8 mouse cellular contexts compared by ENCODE assay signal in the genomic region with DNA sequence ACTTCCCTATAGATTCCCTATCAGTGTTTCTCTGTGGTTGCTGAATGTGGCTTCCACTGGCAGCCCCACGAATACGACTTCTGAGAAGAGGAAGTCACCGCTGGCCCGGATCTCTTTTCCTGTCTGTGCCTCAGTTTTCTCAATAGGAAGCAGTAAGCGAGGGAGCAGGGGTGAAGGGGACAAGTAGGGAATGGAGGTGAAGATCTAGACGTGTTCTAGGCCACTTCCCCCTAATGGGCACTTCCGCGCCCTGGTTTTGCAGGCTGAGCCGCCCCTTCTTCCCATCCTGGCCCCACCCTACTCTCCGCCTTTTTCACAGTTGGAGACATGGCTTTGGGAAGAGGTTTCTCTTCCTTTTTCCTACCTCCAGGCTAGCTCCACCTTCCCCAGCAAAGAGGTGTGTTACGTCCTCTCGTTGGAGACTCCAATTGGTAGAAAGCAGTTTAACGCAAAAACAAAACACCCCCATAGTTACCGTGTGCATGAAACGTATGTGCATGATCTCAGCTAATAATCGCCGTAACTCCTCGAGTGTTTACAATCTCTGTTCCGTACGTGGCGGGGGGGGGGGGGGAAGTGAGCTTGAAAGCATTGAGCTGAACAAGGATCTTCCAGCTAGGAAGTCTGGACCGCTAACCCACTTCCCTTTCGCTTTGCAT. TPM values are rescaled to one million over a fixed set of nuclear protein-coding genes. Genes with fewer than 3 reads are reported as not detected.
A peak's percentile ranks its signal among the peaks of the same experiment; 100 is the strongest.
DNase-seq lines count a peak whose midpoint lies in the region; ATAC-seq and TF ChIP-seq lines count a peak whose summit lies in the region.
"Had no signal": no experiment of that assay in that cellular context is flagged by ENCODE, and none has a peak within 500 bp of the region (broad histone marks: within the 10 kb centered on the region; RNA-seq: fewer than 3 reads in every experiment).

No protein-coding gene starts in this region.

- no peak for TF ChIP-seq CTCF in ES-Bruce4 (IDR thresholded peaks at IDR 0.05; ENCODE audit: low read depth, low read length)

- peaks cover 4% of the 10 kb centered on the region for H3K4me1 ChIP-seq in ES-Bruce4 (ENCODE audit: control insufficient read depth, insufficient read depth, low read length)
- peaks cover 21% of the 10 kb centered on the region for H3K4me1 ChIP-seq in embryonic facial prominence, embryonic 12.5 days
- H3K4me1 ChIP-seq in heart, embryonic 14.5 days (ENCODE audit: control insufficient read depth in 2 of 2, insufficient read depth in 2 of 2, low read length in 2 of 2): peaks cover 13% of the 10 kb centered on the region in 2 experiments
- H3K4me1 ChIP-seq in kidney, embryonic 16.5 days (ENCODE audit: insufficient read depth, low read length): peaks cover 31% of the 10 kb centered on the region

- WGBS in embryonic facial prominence, embryonic 12.5 days: 4% methylated on average over 23 of the region's 23 CpGs
- WGBS in heart, embryonic 14.5 days: 3% methylated on average over 23 of the region's 23 CpGs
- 4% methylated on average over 22 of the region's 23 CpGs for whole genome bisulfite sequencing in kidney, embryonic 16.5 days

- no peaks in the 10 kb centered on the region for H3K36me3 ChIP-seq in ES-Bruce4 (ENCODE audit: control insufficient read depth, insufficient read depth, low read length, poor library complexity, severe bottlenecking)
- no peaks in the 10 kb centered on the region for H3K36me3 ChIP-seq in embryonic facial prominence, embryonic 12.5 days
- no peaks in the 10 kb centered on the region for H3K36me3 ChIP-seq in heart, embryonic 14.5 days (ENCODE audit: control insufficient read depth, insufficient read depth, low read length)
- H3K36me3 ChIP-seq in kidney, embryonic 16.5 days (ENCODE audit: insufficient read depth, low read length): no peaks in the 10 kb centered on the region

- peak overlapping the region; percentile 86 for H3K4me3 ChIP-seq in ES-Bruce4 (ENCODE audit: low read depth, low read length)
- H3K4me3 ChIP-seq in embryonic facial prominence, embryonic 12.5 days: peak overlapping the region; percentile 77
- peak overlapping the region; percentile 61 to 70 for H3K4me3 ChIP-seq in heart, embryonic 14.5 days (ENCODE audit: control insufficient read depth in 1 of 2, insufficient read depth in 1 of 2, low read depth in 1 of 2, low read length in 2 of 2)
- peak overlapping the region; percentile 69 for H3K4me3 ChIP-seq in kidney, embryonic 16.5 days (ENCODE audit: low read length)

- 0 out of 2 replicates have a peak, but pooled peaks have one; percentile 31 for TF ChIP-seq EP300 in ES-Bruce4 (IDR thresholded peaks at IDR 0.05; ENCODE audit: insufficient read depth, low read depth, low read length)

- peak overlapping the region; percentile 51 for H3K27ac ChIP-seq in ES-Bruce4 (ENCODE audit: insufficient read depth, low read length)
- peak overlapping the region; percentile 79 for H3K27ac ChIP-seq in embryonic facial prominence, embryonic 12.5 days
- H3K27ac ChIP-seq in heart, embryonic 14.5 days (replicated peaks in 1 of 2; ENCODE audit: control insufficient read depth in 1 of 2, insufficient read depth in 1 of 2, low read depth in 2 of 2, low read length in 2 of 2): peak overlapping the region; percentile 77 to 82
- H3K27ac ChIP-seq in kidney, embryonic 16.5 days (ENCODE audit: low read length): peak overlapping the region; percentile 96

- H3K4me2 ChIP-seq in embryonic facial prominence, embryonic 12.5 days (replicated peaks): peak overlapping the region; percentile 94
- peak overlapping the region; percentile 70 for H3K4me2 ChIP-seq in heart, embryonic 14.5 days (ENCODE audit: low read length)
- H3K4me2 ChIP-seq in kidney, embryonic 16.5 days (replicated peaks; ENCODE audit: low read depth, low read length): peak overlapping the region; percentile 93

- ATAC-seq in embryonic facial prominence, embryonic 12.5 days (ENCODE audit: insufficient number of reproducible peaks, insufficient read depth, low FRiP score, low TSS enrichment): no peak
- ATAC-seq in heart, embryonic 14.5 days (ENCODE audit: insufficient number of reproducible peaks, insufficient read depth, low FRiP score, low read depth): peak; percentile 16
- ATAC-seq in kidney, embryonic 16.5 days (ENCODE audit: low FRiP score, low TSS enrichment): peak; percentile 31

- H3K9me3 ChIP-seq in ES-Bruce4 (replicated peaks; ENCODE audit: control insufficient read depth, insufficient read depth, low read length, poor library complexity, severe bottlenecking): no peaks in the 10 kb centered on the region
- H3K9me3 ChIP-seq in embryonic facial prominence, embryonic 12.5 days: no peaks in the 10 kb centered on the region
- no peaks in the 10 kb centered on the region for H3K9me3 ChIP-seq in heart, embryonic 14.5 days (ENCODE audit: control insufficient read depth, low read length)
- no peaks in the 10 kb centered on the region for H3K9me3 ChIP-seq in kidney, embryonic 16.5 days (ENCODE audit: low read length)

- H3K9ac ChIP-seq in ES-Bruce4 (ENCODE audit: low read depth, poor library complexity, severe bottlenecking): peak overlapping the region; percentile 75
- H3K9ac ChIP-seq in embryonic facial prominence, embryonic 12.5 days: peak overlapping the region; percentile 82; the same call in 1 of the 2 replicates
- H3K9ac ChIP-seq in heart, embryonic 14.5 days (ENCODE audit: low read length): peak overlapping the region; percentile 78
- peak overlapping the region; percentile 77 for H3K9ac ChIP-seq in kidney, embryonic 16.5 days (replicated peaks; ENCODE audit: low read length)

- peak; percentile 17 for TF ChIP-seq POLR2A in ES-Bruce4 (IDR thresholded peaks at IDR 0.05; ENCODE audit: insufficient read depth, low read length)

- peak; percentile 83 for DNase-seq in adrenal gland, adult 2 months
- peak; percentile 89 for DNase-seq in lung, postnatal 25 days (ENCODE audit: low spot score)
- peak; percentile 56 to 75 for DNase-seq in right cerebral cortex, postnatal 10 days (ENCODE audit: low spot score in 2 of 2)

- no peaks in the 10 kb centered on the region for H3K27me3 ChIP-seq in ES-Bruce4 (ENCODE audit: control insufficient read depth, insufficient read depth, low read length, poor library complexity, severe bottlenecking)
- no peaks in the 10 kb centered on the region for H3K27me3 ChIP-seq in embryonic facial prominence, embryonic 12.5 days
- H3K27me3 ChIP-seq in heart, embryonic 14.5 days (ENCODE audit: control insufficient read depth, insufficient read depth, low read length): no peaks in the 10 kb centered on the region
- H3K27me3 ChIP-seq in kidney, embryonic 16.5 days (ENCODE audit: insufficient read depth, low read length): no peaks in the 10 kb centered on the region

RNA-seq across cellular contexts. Expression of gene Atp1a2, which starts 13.5 kb away (rescaled TPM):
- 2.1 and 2.6 TPM in 2 replicates for polyA plus RNA-seq in ES-Bruce4 (2011; ENCODE audit: insufficient read depth, insufficient read length, low read depth, missing spikeins)
- 100 to 1,000 TPM; 126 to 247 TPM for total RNA-seq in adrenal gland, adult 2 months (2021)
- 57.3 and 85.0 TPM in 2 replicates for polyA plus RNA-seq in adrenal gland, adult 2 months (2012; rRNA removed)
- 4.5 and 4.7 TPM in 2 replicates for polyA plus RNA-seq in embryonic facial prominence, embryonic 12.5 days (2016; fragmentation: Nextera tagmentation; extraction: Ambion mirVana)
- polyA plus RNA-seq in heart, embryonic 14.5 days (2014; fragmentation: Nextera tagmentation; extraction: Ambion mirVana): 5.3 and 7.3 TPM in 2 replicates
- 1.7 and 2.4 TPM in 2 replicates for polyA plus RNA-seq in kidney, embryonic 16.5 days (2015; fragmentation: Nextera tagmentation; extraction: Ambion mirVana)

RNA-seq across cellular contexts. Expression of gene Kcnj9, which starts 17.7 kb away (rescaled TPM):
- polyA plus RNA-seq in ES-Bruce4 (2011; ENCODE audit: insufficient read depth, insufficient read length, low read depth, missing spikeins): not detected in 2 replicates
- under 1 TPM; 0.09 to 0.17 TPM for total RNA-seq in adrenal gland, adult 2 months (2021)
- 0.67 and 0.85 TPM in 2 replicates for polyA plus RNA-seq in adrenal gland, adult 2 months (2012; rRNA removed)
- 0.15 and 0.22 TPM in 2 replicates for polyA plus RNA-seq in embryonic facial prominence, embryonic 12.5 days (2016; fragmentation: Nextera tagmentation; extraction: Ambion mirVana)
- polyA plus RNA-seq in heart, embryonic 14.5 days (2014; fragmentation: Nextera tagmentation; extraction: Ambion mirVana): not detected in 2 replicates
- not detected in 2 replicates for polyA plus RNA-seq in kidney, embryonic 16.5 days (2015; fragmentation: Nextera tagmentation; extraction: Ambion mirVana)

RNA-seq across cellular contexts. Expression of gene Kcnj10, which starts 29.6 kb away (rescaled TPM):
- 1.0 and 1.3 TPM in 2 replicates for polyA plus RNA-seq in ES-Bruce4 (2011; ENCODE audit: insufficient read depth, insufficient read length, low read depth, missing spikeins)
- total RNA-seq in adrenal gland, adult 2 months (2021): 1 to 10 TPM; 1.0 to 1.1 TPM
- polyA plus RNA-seq in adrenal gland, adult 2 months (2012; rRNA removed): 0.99 and 1.1 TPM in 2 replicates
- 0.06 and 0.08 TPM in 2 replicates for polyA plus RNA-seq in embryonic facial prominence, embryonic 12.5 days (2016; fragmentation: Nextera tagmentation; extraction: Ambion mirVana)
- polyA plus RNA-seq in heart, embryonic 14.5 days (2014; fragmentation: Nextera tagmentation; extraction: Ambion mirVana): not detected in 2 replicates
- polyA plus RNA-seq in kidney, embryonic 16.5 days (2015; fragmentation: Nextera tagmentation; extraction: Ambion mirVana): 1.2 and 1.6 TPM in 2 replicates

RNA-seq across cellular contexts. Expression of gene Igsf8, which starts 49.9 kb away (rescaled TPM):
- 35.4 and 35.8 TPM in 2 replicates for polyA plus RNA-seq in ES-Bruce4 (2011; ENCODE audit: insufficient read depth, insufficient read length, low read depth, missing spikeins)
- total RNA-seq in adrenal gland, adult 2 months (2021): 10 to 100 TPM; 32.2 to 38.3 TPM
- 109 and 126 TPM in 2 replicates for polyA plus RNA-seq in adrenal gland, adult 2 months (2012; rRNA removed)
- 45.4 and 45.8 TPM in 2 replicates for polyA plus RNA-seq in embryonic facial prominence, embryonic 12.5 days (2016; fragmentation: Nextera tagmentation; extraction: Ambion mirVana)
- 20.7 and 24.7 TPM in 2 replicates for polyA plus RNA-seq in heart, embryonic 14.5 days (2014; fragmentation: Nextera tagmentation; extraction: Ambion mirVana)
- 60.2 and 69.7 TPM in 2 replicates for polyA plus RNA-seq in kidney, embryonic 16.5 days (2015; fragmentation: Nextera tagmentation; extraction: Ambion mirVana)

RNA-seq across cellular contexts. Expression of gene Atp1a4, which starts 53.2 kb away (rescaled TPM):
- not detected in 2 replicates for polyA plus RNA-seq in ES-Bruce4 (2011; ENCODE audit: insufficient read depth, insufficient read length, low read depth, missing spikeins)
- 1 to 10 TPM in 1 of 2 experiments, under 1 TPM in 1; 0.62 to 3.6 TPM for total RNA-seq in adrenal gland, adult 2 months (2021)
- polyA plus RNA-seq in adrenal gland, adult 2 months (2012; rRNA removed): 0.90 and 0.91 TPM in 2 replicates
- not detected in 2 replicates for polyA plus RNA-seq in embryonic facial prominence, embryonic 12.5 days (2016; fragmentation: Nextera tagmentation; extraction: Ambion mirVana)
- polyA plus RNA-seq in heart, embryonic 14.5 days (2014; fragmentation: Nextera tagmentation; extraction: Ambion mirVana): 0.23 and 0.26 TPM in 2 replicates
- polyA plus RNA-seq in kidney, embryonic 16.5 days (2015; fragmentation: Nextera tagmentation; extraction: Ambion mirVana): 0.05 TPM in 1 of 2 replicates, not detected in the other
- total RNA-seq: left cerebral cortex, adult 18-20 months had no signal
